Mouse (Mus musculus): ENCODE results near the gene Ccdc33. TPM values are rescaled to one million over a fixed set of nuclear protein-coding genes. Genes with fewer than 3 reads are reported as not detected.

Gene Ccdc33
- polyA plus RNA-seq, 1 experiment from 2014 or later: 1.1 TPM

GRCm38 (mm10) chr9:58059920-58060319 is 58.7 kb downstream of the Ccdc33 start:
- H3K4me2 ChIP-seq (ENCODE audit: low read depth, low read length, severe bottlenecking): no peak overlapping the region
- H3K4me3 ChIP-seq (ENCODE audit: low read depth, low read length): no peak overlapping the region
- DNase-seq (ENCODE audit: low spot score) (no peak), ATAC-seq (replicated peaks; ENCODE audit: low FRiP score) (no peak)
- H3K4me1 ChIP-seq (replicated peaks; ENCODE audit: control insufficient read depth, insufficient read depth, low read length): peaks cover 13% of the 10 kb centered on the region; the same call in 1 of the 2 replicates
- 56% methylated on average over 1 of the region's 1 CpGs for WGBS
- H3K9ac ChIP-seq (ENCODE audit: low read length): no peak overlapping the region
- H3K36me3 ChIP-seq (ENCODE audit: control insufficient read depth, insufficient read depth, low read length): no peaks in the 10 kb centered on the region
- H3K27me3 ChIP-seq (ENCODE audit: control insufficient read depth, insufficient read depth, low read length): no peaks in the 10 kb centered on the region
- H3K27ac ChIP-seq (ENCODE audit: low read depth, low read length): no peak overlapping the region
- no peaks in the 10 kb centered on the region for H3K9me3 ChIP-seq (ENCODE audit: control insufficient read depth, low read length)

DNA sequence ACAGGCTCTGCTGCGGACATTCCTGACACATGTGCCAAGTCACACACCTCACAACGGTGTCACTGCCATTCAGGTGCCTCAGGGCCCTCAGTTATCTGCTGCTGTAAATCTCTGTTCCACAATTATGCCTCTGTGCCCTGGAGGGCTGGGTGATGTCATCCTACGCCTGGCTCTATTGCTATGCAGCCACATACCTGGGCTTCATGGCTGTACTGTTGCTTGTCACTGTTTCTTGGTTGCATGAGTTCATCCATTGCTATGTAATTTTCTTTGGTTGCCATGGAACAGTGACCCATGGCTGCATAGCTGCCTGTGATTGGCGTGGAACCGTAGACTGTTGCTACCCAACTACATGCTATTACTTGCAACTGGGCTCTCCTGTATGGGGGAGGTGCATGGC is 63.0 kb downstream of the Ccdc33 start:
- 71% methylated on average over 5 of the region's 5 CpGs for WGBS
- no peak overlapping the region for H3K27ac ChIP-seq (ENCODE audit: low read depth, low read length)
- H3K4me1 ChIP-seq (replicated peaks; ENCODE audit: control insufficient read depth, insufficient read depth, low read length): peaks cover 25% of the 10 kb centered on the region
- H3K36me3 ChIP-seq (ENCODE audit: control insufficient read depth, insufficient read depth, low read length): no peaks in the 10 kb centered on the region
- H3K27me3 ChIP-seq (ENCODE audit: control insufficient read depth, insufficient read depth, low read length): peaks cover 3% of the 10 kb centered on the region; the same call in 1 of the 2 replicates
- H3K4me2 ChIP-seq (ENCODE audit: low read depth, low read length, severe bottlenecking): no peak overlapping the region
- DNase-seq (ENCODE audit: low spot score): no peak
- H3K9me3 ChIP-seq (ENCODE audit: control insufficient read depth, low read length): no peaks in the 10 kb centered on the region
- ATAC-seq (replicated peaks; ENCODE audit: low FRiP score): no peak
- H3K4me3 ChIP-seq (ENCODE audit: low read depth, low read length): no peak overlapping the region
- H3K9ac ChIP-seq (ENCODE audit: low read length): no peak overlapping the region

- ATAC-seq (replicated peaks; ENCODE audit: low FRiP score) (no peak), DNase-seq (ENCODE audit: low spot score) (no peak)
- WGBS: 96% methylated on average over 1 of the region's 1 CpGs
- H3K4me2 ChIP-seq (ENCODE audit: low read depth, low read length, severe bottlenecking): no peak overlapping the region
- H3K27me3 ChIP-seq (ENCODE audit: control insufficient read depth, insufficient read depth, low read length): peaks cover 9% of the 10 kb centered on the region; the same call in 1 of the 2 replicates
- H3K9me3 ChIP-seq (ENCODE audit: control insufficient read depth, low read length): no peaks in the 10 kb centered on the region
- no peak overlapping the region for H3K4me3 ChIP-seq (ENCODE audit: low read depth, low read length)
- no peak overlapping the region for H3K27ac ChIP-seq (ENCODE audit: low read depth, low read length)
- no peak overlapping the region; the same call in 1 of the 2 replicates for H3K9ac ChIP-seq (ENCODE audit: low read length)
- no peaks in the 10 kb centered on the region for H3K36me3 ChIP-seq (ENCODE audit: control insufficient read depth, insufficient read depth, low read length)
- H3K4me1 ChIP-seq (replicated peaks; ENCODE audit: control insufficient read depth, insufficient read depth, low read length): peaks cover 29% of the 10 kb centered on the region
Observed at GRCm38 (mm10) chr9:58054032-58054431, 64.6 kb downstream of the Ccdc33 start.

DNA sequence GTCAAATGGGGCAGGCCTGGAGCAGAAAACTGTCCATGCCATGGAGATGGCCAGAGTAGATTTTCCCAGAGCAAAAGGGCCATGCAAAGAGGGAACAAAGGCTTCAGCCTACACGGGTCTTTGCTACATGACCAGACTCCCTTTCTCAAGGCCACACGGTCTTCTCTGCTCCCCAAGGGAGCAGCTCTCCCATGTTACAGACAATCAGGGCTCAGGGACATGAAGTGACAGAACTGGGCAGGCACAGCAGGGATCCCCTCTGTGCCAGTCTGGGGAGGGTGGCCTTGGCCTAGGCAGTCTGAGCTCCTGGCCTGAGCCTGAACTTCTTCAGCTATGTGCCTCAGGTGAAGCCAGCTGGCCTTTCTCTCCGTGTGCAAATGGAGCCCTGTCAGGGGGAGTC is 65.1 kb downstream of the Ccdc33 start:
- 45% methylated on average over 3 of the region's 3 CpGs for WGBS
- Histone ChIP-seq H3K4me2 (ENCODE audit: low read depth, low read length, severe bottlenecking) (no peak overlapping the region), H3K27ac (ENCODE audit: low read depth, low read length) (no peak overlapping the region), H3K4me3 (ENCODE audit: low read depth, low read length) (no peak overlapping the region), H3K27me3 (ENCODE audit: control insufficient read depth, insufficient read depth, low read length) (peaks cover 9% of the 10 kb centered on the region; the same call in 1 of the 2 replicates), H3K4me1 (replicated peaks; ENCODE audit: control insufficient read depth, insufficient read depth, low read length) (peaks cover 31% of the 10 kb centered on the region), H3K9ac (ENCODE audit: low read length) (no peak overlapping the region; the same call in 1 of the 2 replicates), H3K9me3 (ENCODE audit: control insufficient read depth, low read length) (no peaks in the 10 kb centered on the region), H3K36me3 (ENCODE audit: control insufficient read depth, insufficient read depth, low read length) (no peaks in the 10 kb centered on the region)
- no peak for ATAC-seq (replicated peaks; ENCODE audit: low FRiP score)
- DNase-seq (ENCODE audit: low spot score): no peak

- H3K9me3 ChIP-seq (ENCODE audit: control insufficient read depth, low read length): no peaks in the 10 kb centered on the region
- H3K27ac ChIP-seq (ENCODE audit: low read depth, low read length): no peak overlapping the region
- H3K36me3 ChIP-seq (ENCODE audit: control insufficient read depth, insufficient read depth, low read length): no peaks in the 10 kb centered on the region
- peaks cover 9% of the 10 kb centered on the region; the same call in 1 of the 2 replicates for H3K27me3 ChIP-seq (ENCODE audit: control insufficient read depth, insufficient read depth, low read length)
- 0 out of 2 replicates have a peak, but pooled peaks have one; percentile 16 for ATAC-seq (replicated peaks; ENCODE audit: low FRiP score)
- 19% methylated on average over 3 of the region's 3 CpGs for WGBS
- no peak overlapping the region for H3K4me2 ChIP-seq (ENCODE audit: low read depth, low read length, severe bottlenecking)
- no peak overlapping the region for H3K4me3 ChIP-seq (ENCODE audit: low read depth, low read length)
- peaks cover 36% of the 10 kb centered on the region for H3K4me1 ChIP-seq (replicated peaks; ENCODE audit: control insufficient read depth, insufficient read depth, low read length)
- peak; percentile 83 for DNase-seq (ENCODE audit: low spot score)
- H3K9ac ChIP-seq (ENCODE audit: low read length): no peak overlapping the region
Observed at GRCm38 (mm10) chr9:58053102-58053501, 65.5 kb downstream of the Ccdc33 start.

- Histone ChIP-seq H3K4me2 (ENCODE audit: low read depth, low read length, severe bottlenecking) (no peak overlapping the region), H3K27me3 (ENCODE audit: control insufficient read depth, insufficient read depth, low read length) (peaks cover 9% of the 10 kb centered on the region; the same call in 1 of the 2 replicates), H3K9ac (ENCODE audit: low read length) (no peak overlapping the region), H3K4me1 (replicated peaks; ENCODE audit: control insufficient read depth, insufficient read depth, low read length) (peaks cover 44% of the 10 kb centered on the region), H3K9me3 (ENCODE audit: control insufficient read depth, low read length) (no peaks in the 10 kb centered on the region), H3K27ac (ENCODE audit: low read depth, low read length) (no peak overlapping the region), H3K4me3 (ENCODE audit: low read depth, low read length) (no peak overlapping the region), H3K36me3 (ENCODE audit: control insufficient read depth, insufficient read depth, low read length) (no peaks in the 10 kb centered on the region)
- DNase-seq (ENCODE audit: low spot score) (no peak), ATAC-seq (replicated peaks; ENCODE audit: low FRiP score) (no peak)
- 23% methylated on average over 5 of the region's 5 CpGs for WGBS
Observed at GRCm38 (mm10) chr9:58051937-58052336, 66.7 kb downstream of the Ccdc33 start.

DNA sequence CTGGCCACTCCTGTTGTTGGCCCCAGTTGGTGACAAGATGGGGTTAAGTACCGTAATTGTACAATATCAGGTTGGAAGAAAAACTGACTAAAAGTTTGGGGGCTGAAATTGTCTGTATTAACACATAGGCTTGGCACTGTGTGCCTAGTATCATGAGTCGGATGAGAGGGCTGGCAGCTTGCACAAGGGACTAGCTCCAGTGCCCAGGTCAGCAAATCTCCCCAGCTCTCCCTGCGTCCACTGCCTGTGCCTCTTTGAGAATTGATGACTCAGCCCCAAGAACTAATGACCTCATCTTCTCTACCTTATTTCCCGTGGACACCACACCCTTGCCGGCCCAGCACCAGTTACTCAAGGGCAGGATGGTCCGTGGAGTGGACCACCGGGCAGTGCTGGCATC is 68.8 kb downstream of the Ccdc33 start:
- ATAC-seq (replicated peaks; ENCODE audit: low FRiP score): no peak
- no peak for DNase-seq (ENCODE audit: low spot score)
- no peaks in the 10 kb centered on the region for H3K36me3 ChIP-seq (ENCODE audit: control insufficient read depth, insufficient read depth, low read length)
- H3K27ac ChIP-seq (ENCODE audit: low read depth, low read length): peak overlapping the region; percentile 93; the same call in 1 of the 2 replicates
- no peak overlapping the region for H3K4me2 ChIP-seq (ENCODE audit: low read depth, low read length, severe bottlenecking)
- no peaks in the 10 kb centered on the region for H3K9me3 ChIP-seq (ENCODE audit: control insufficient read depth, low read length)
- WGBS: 78% methylated on average over 7 of the region's 7 CpGs
- peak overlapping the region; percentile 53; the same call in 1 of the 2 replicates for H3K9ac ChIP-seq (ENCODE audit: low read length)
- peaks cover 56% of the 10 kb centered on the region for H3K4me1 ChIP-seq (replicated peaks; ENCODE audit: control insufficient read depth, insufficient read depth, low read length)
- H3K27me3 ChIP-seq (ENCODE audit: control insufficient read depth, insufficient read depth, low read length): peaks cover 12% of the 10 kb centered on the region; the same call in 1 of the 2 replicates
- no peak overlapping the region for H3K4me3 ChIP-seq (ENCODE audit: low read depth, low read length)

- Histone ChIP-seq H3K4me2 (ENCODE audit: low read depth, low read length, severe bottlenecking) (no peak overlapping the region), H3K9ac (ENCODE audit: low read length) (peak overlapping the region; percentile 53)
- 23% methylated on average over 6 of the region's 6 CpGs for WGBS
Observed at GRCm38 (mm10) chr9:58049186-58049585, 69.4 kb downstream of the Ccdc33 start.

DNA sequence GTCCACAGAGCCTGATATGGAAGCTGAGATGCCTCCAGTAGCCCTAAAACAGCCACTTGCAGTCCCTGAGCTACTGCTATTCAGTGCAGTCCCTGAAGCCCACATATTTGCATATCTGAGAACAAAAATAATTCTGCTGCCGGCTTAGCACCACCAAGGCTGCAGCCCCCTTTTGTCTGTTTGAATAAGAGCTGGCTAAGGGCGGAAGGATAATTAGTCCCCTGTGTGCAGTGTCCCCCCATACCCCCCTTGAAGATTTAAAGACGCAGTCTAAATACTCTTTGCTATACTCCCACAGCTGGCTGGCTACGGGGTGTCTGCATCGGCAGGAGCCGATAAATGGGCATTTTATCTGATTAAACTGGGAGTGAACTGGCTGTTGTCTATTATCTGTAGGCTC is 70.0 kb downstream of the Ccdc33 start:
- WGBS: 6% methylated on average over 6 of the region's 6 CpGs
- peak overlapping the region; percentile 29; the same call in 1 of the 2 replicates for H3K4me2 ChIP-seq (ENCODE audit: low read depth, low read length, severe bottlenecking)

More at GRCm38 (mm10) chr9:58049186-58049585, 69.4 kb downstream of the Ccdc33 start:
- Histone ChIP-seq H3K27ac (ENCODE audit: low read depth, low read length) (peak overlapping the region; percentile 93), H3K4me1 (replicated peaks; ENCODE audit: control insufficient read depth, insufficient read depth, low read length) (peaks cover 62% of the 10 kb centered on the region), H3K27me3 (ENCODE audit: control insufficient read depth, insufficient read depth, low read length) (peaks cover 12% of the 10 kb centered on the region; the same call in 1 of the 2 replicates), H3K9me3 (ENCODE audit: control insufficient read depth, low read length) (no peaks in the 10 kb centered on the region), H3K4me3 (ENCODE audit: low read depth, low read length) (no peak overlapping the region), H3K36me3 (ENCODE audit: control insufficient read depth, insufficient read depth, low read length) (no peaks in the 10 kb centered on the region)
- DNase-seq (ENCODE audit: low spot score) (no peak), ATAC-seq (replicated peaks; ENCODE audit: low FRiP score) (peak; percentile 19; the same call in 1 of the 2 replicates)

More for the DNA sequence above, 70.0 kb downstream of the Ccdc33 start:
- Histone ChIP-seq H3K4me1 (replicated peaks; ENCODE audit: control insufficient read depth, insufficient read depth, low read length) (peaks cover 64% of the 10 kb centered on the region), H3K9ac (ENCODE audit: low read length) (peak overlapping the region; percentile 45; the same call in 1 of the 2 replicates), H3K4me3 (ENCODE audit: low read depth, low read length) (no peak overlapping the region), H3K27me3 (ENCODE audit: control insufficient read depth, insufficient read depth, low read length) (peaks cover 12% of the 10 kb centered on the region; the same call in 1 of the 2 replicates), H3K36me3 (ENCODE audit: control insufficient read depth, insufficient read depth, low read length) (no peaks in the 10 kb centered on the region), H3K27ac (ENCODE audit: low read depth, low read length) (peak overlapping the region; percentile 93), H3K9me3 (ENCODE audit: control insufficient read depth, low read length) (no peaks in the 10 kb centered on the region)
- ATAC-seq (replicated peaks; ENCODE audit: low FRiP score) (peak; percentile 77), DNase-seq (ENCODE audit: low spot score) (peak; percentile 76)

All from forebrain, embryonic 11.5 days (tissue).